Comparison of ENCODE assay signal across 10 mouse cellular contexts in genomic region chr1:74507780-74508179, GRCm38 (mm10). TPM values are rescaled to one million over a fixed set of nuclear protein-coding genes. Genes with fewer than 3 reads are reported as not detected.
A peak's percentile ranks its signal among the peaks of the same experiment; 100 is the strongest.
DNase-seq lines count a peak whose midpoint lies in the region; ATAC-seq and TF ChIP-seq lines count a peak whose summit lies in the region.
"Had no signal": no experiment of that assay in that cellular context is flagged by ENCODE, and none has a peak within 500 bp of the region (broad histone marks: within the 10 kb centered on the region; RNA-seq: fewer than 3 reads in every experiment).

No protein-coding gene starts in this region.

- no peaks in the 10 kb centered on the region; the same call in 1 of the 2 replicates for H3K4me1 ChIP-seq in kidney, postnatal 0 days (replicated peaks; ENCODE audit: insufficient read depth, low read length)
- peaks cover 25% of the 10 kb centered on the region for H3K4me1 ChIP-seq in embryonic facial prominence, embryonic 10.5 days
- H3K4me1 ChIP-seq in intestine, embryonic 16.5 days (ENCODE audit: control insufficient read depth, insufficient read depth, low read length): peaks cover 9% of the 10 kb centered on the region
- H3K4me1 ChIP-seq in neural tube, embryonic 13.5 days (replicated peaks): peaks cover 48% of the 10 kb centered on the region

- no peak for ATAC-seq in kidney, postnatal 0 days (replicated peaks; ENCODE audit: low FRiP score, low read depth)
- no peak for ATAC-seq in intestine, embryonic 16.5 days
- no peak for ATAC-seq in neural tube, embryonic 13.5 days (ENCODE audit: low read depth)
- ATAC-seq: activated CD4-positive, CD25-positive, alpha-beta regulatory T cell, adult 4 months had no signal

- H3K27ac ChIP-seq in kidney, postnatal 0 days: no peak overlapping the region
- H3K27ac ChIP-seq in embryonic facial prominence, embryonic 10.5 days (replicated peaks): no peak overlapping the region
- no peak overlapping the region for H3K27ac ChIP-seq in intestine, embryonic 16.5 days (ENCODE audit: low read length)
- H3K27ac ChIP-seq in neural tube, embryonic 13.5 days (replicated peaks): no peak overlapping the region

- no peaks in the 10 kb centered on the region for H3K27me3 ChIP-seq in kidney, postnatal 0 days (ENCODE audit: insufficient read depth, low read length)
- no peaks in the 10 kb centered on the region for H3K27me3 ChIP-seq in embryonic facial prominence, embryonic 10.5 days (replicated peaks; ENCODE audit: low read depth, poor library complexity, severe bottlenecking)
- H3K27me3 ChIP-seq in intestine, embryonic 16.5 days (replicated peaks; ENCODE audit: control insufficient read depth, insufficient read depth, low read length): no peaks in the 10 kb centered on the region
- no peaks in the 10 kb centered on the region for H3K27me3 ChIP-seq in neural tube, embryonic 13.5 days

- no peak overlapping the region for H3K9ac ChIP-seq in kidney, postnatal 0 days (ENCODE audit: low read depth, low read length)
- no peak overlapping the region; the same call in 1 of the 2 replicates for H3K9ac ChIP-seq in intestine, embryonic 16.5 days (ENCODE audit: low read depth, low read length)
- H3K9ac ChIP-seq in neural tube, embryonic 13.5 days: 0 out of 2 replicates have a peak overlapping the region, but pooled peaks have one; percentile 85

- intact Hi-C loops in left cerebral cortex, postnatal 4 days (cut with DNase I): no loop called here

- WGBS in kidney, postnatal 0 days: 95% methylated on average over 2 of the region's 2 CpGs
- WGBS in embryonic facial prominence, embryonic 10.5 days: 90% methylated on average over 2 of the region's 2 CpGs
- 84% methylated on average over 2 of the region's 2 CpGs for WGBS in intestine, embryonic 16.5 days
- WGBS in neural tube, embryonic 13.5 days: 93% methylated on average over 2 of the region's 2 CpGs

- no peaks in the 10 kb centered on the region for H3K9me3 ChIP-seq in kidney, postnatal 0 days (replicated peaks; ENCODE audit: low read length)
- H3K9me3 ChIP-seq in embryonic facial prominence, embryonic 10.5 days: no peaks in the 10 kb centered on the region
- H3K9me3 ChIP-seq in intestine, embryonic 16.5 days (ENCODE audit: control insufficient read depth, low read length): no peaks in the 10 kb centered on the region
- H3K9me3 ChIP-seq in neural tube, embryonic 13.5 days: no peaks in the 10 kb centered on the region

- DNase-seq in kidney, postnatal 0 days (ENCODE audit: low spot score): no peak
- no peak for DNase-seq in kidney, postnatal 25 days
- DNase-seq in embryonic facial prominence, embryonic 10.5 days (ENCODE audit: low spot score): no peak
- DNase-seq in left cerebral cortex, postnatal 4 days: no peak
- no peak for DNase-seq in spleen, adult 12 weeks (ENCODE audit: low spot score)
- DNase-seq in embryo, embryonic 10 days (ENCODE audit: low spot score): no peak
- DNase-seq: kidney, postnatal 36 days had no signal

- no peaks in the 10 kb centered on the region for H3K36me3 ChIP-seq in kidney, postnatal 0 days (ENCODE audit: insufficient read depth, low read length)
- H3K36me3 ChIP-seq in embryonic facial prominence, embryonic 10.5 days (replicated peaks): peaks cover 50% of the 10 kb centered on the region
- H3K36me3 ChIP-seq in intestine, embryonic 16.5 days (ENCODE audit: control insufficient read depth, insufficient read depth, low read length): no peaks in the 10 kb centered on the region
- H3K36me3 ChIP-seq in neural tube, embryonic 13.5 days: peaks cover 4% of the 10 kb centered on the region; the same call in 1 of the 2 replicates

- TF ChIP-seq CTCF in kidney, postnatal 0 days (IDR thresholded peaks at IDR 0.05; ENCODE audit: low read depth): no peak

- H3K4me2 ChIP-seq in kidney, postnatal 0 days (ENCODE audit: low read length): peak overlapping the region; percentile 80; the same call in 1 of the 2 replicates
- peak overlapping the region; percentile 89 for H3K4me2 ChIP-seq in intestine, embryonic 16.5 days (ENCODE audit: low read depth, low read length)
- peak overlapping the region; percentile 92 for H3K4me2 ChIP-seq in neural tube, embryonic 13.5 days

- no peak overlapping the region for H3K4me3 ChIP-seq in kidney, postnatal 0 days (replicated peaks; ENCODE audit: low read depth, low read length)
- H3K4me3 ChIP-seq in embryonic facial prominence, embryonic 10.5 days: peak overlapping the region; percentile 75
- peak overlapping the region; percentile 69; the same call in 1 of the 2 replicates for H3K4me3 ChIP-seq in intestine, embryonic 16.5 days (ENCODE audit: low read length)
- peak overlapping the region; percentile 87 for H3K4me3 ChIP-seq in neural tube, embryonic 13.5 days

RNA-seq across cellular contexts. Expression of gene Cnot9, which starts 1.9 kb away (rescaled TPM):
- polyA plus RNA-seq in kidney, postnatal 0 days (2015; fragmentation: Nextera tagmentation; extraction: Ambion mirVana): 49.8 and 51.6 TPM in 2 replicates
- 109 and 113 TPM in 2 replicates for polyA plus RNA-seq in embryonic facial prominence, embryonic 10.5 days (2016; fragmentation: Nextera tagmentation; extraction: Ambion mirVana)
- 51.5 and 52.1 TPM in 2 replicates for polyA plus RNA-seq in intestine, embryonic 16.5 days (2015; fragmentation: Nextera tagmentation; extraction: Ambion mirVana)
- polyA plus RNA-seq in neural tube, embryonic 13.5 days (2015; fragmentation: Nextera tagmentation; extraction: Ambion mirVana): 46.8 and 48.9 TPM in 2 replicates
- total RNA-seq in left cerebral cortex, postnatal 4 days (2021): 10 to 100 TPM; 43.9 to 48.1 TPM

RNA-seq across cellular contexts. Expression of gene Plcd4, which starts 34.9 kb away (rescaled TPM):
- 1.0 and 1.1 TPM in 2 replicates for polyA plus RNA-seq in kidney, postnatal 0 days (2015; fragmentation: Nextera tagmentation; extraction: Ambion mirVana)
- polyA plus RNA-seq in embryonic facial prominence, embryonic 10.5 days (2016; fragmentation: Nextera tagmentation; extraction: Ambion mirVana): 0.59 and 0.87 TPM in 2 replicates
- 0.10 and 0.29 TPM in 2 replicates for polyA plus RNA-seq in intestine, embryonic 16.5 days (2015; fragmentation: Nextera tagmentation; extraction: Ambion mirVana)
- polyA plus RNA-seq in neural tube, embryonic 13.5 days (2015; fragmentation: Nextera tagmentation; extraction: Ambion mirVana): 6.5 and 8.7 TPM in 2 replicates
- 1 to 10 TPM; 3.7 TPM for total RNA-seq in left cerebral cortex, postnatal 4 days (2021)

RNA-seq across cellular contexts. Expression of gene Usp37, which starts 36.3 kb away (rescaled TPM):
- 17.4 and 20.2 TPM in 2 replicates for polyA plus RNA-seq in kidney, postnatal 0 days (2015; fragmentation: Nextera tagmentation; extraction: Ambion mirVana)
- 45.8 and 47.0 TPM in 2 replicates for polyA plus RNA-seq in embryonic facial prominence, embryonic 10.5 days (2016; fragmentation: Nextera tagmentation; extraction: Ambion mirVana)
- polyA plus RNA-seq in intestine, embryonic 16.5 days (2015; fragmentation: Nextera tagmentation; extraction: Ambion mirVana): 20.3 and 20.9 TPM in 2 replicates
- 24.1 and 25.0 TPM in 2 replicates for polyA plus RNA-seq in neural tube, embryonic 13.5 days (2015; fragmentation: Nextera tagmentation; extraction: Ambion mirVana)
- total RNA-seq in left cerebral cortex, postnatal 4 days (2021): 10 to 100 TPM; 24.3 to 26.6 TPM
